Mouse (Mus musculus) bone marrow macrophage, adult 2 months (primary cell): ENCODE data around the gene Mst1. TPM values are rescaled to one million over a fixed set of nuclear protein-coding genes. Genes with fewer than 3 reads are reported as not detected.

Experiments
- H3K27ac ChIP-seq: 2 replicates; pipeline ENCODE4 v1.5.1; 2012; ENCODE audit warnings: low read depth, low read length; ENCODE audit not compliant: insufficient read depth
- H3K4me1 ChIP-seq: 2 replicates; pipeline ENCODE4 v1.6.1; 2012; ENCODE audit warnings: low read length; ENCODE audit not compliant: control insufficient read depth, insufficient read depth
- H3K4me3 ChIP-seq: 2 replicates; pipeline ENCODE4 v1.5.1; 2012; ENCODE audit warnings: mild to moderate bottlenecking, low read length, moderate library complexity; ENCODE audit not compliant: insufficient read depth
- CTCF ChIP-seq: IDR thresholded peaks from 2 replicates; pipeline ENCODE4 v1.5.1; 2012; ENCODE audit warnings: low read depth, mild to moderate bottlenecking, low read length, moderate library complexity
- POLR2A ChIP-seq: IDR thresholded peaks from 2 replicates; pipeline ENCODE4 v1.6.1; 2012; ENCODE audit warnings: mild to moderate bottlenecking, low read depth, low read length, borderline replicate concordance
- polyA plus RNA-seq: library from polyadenylated mRNA; stranded (reverse); fragments of >200 nt; gene quantifications from 2 replicates; pipeline ENCODE4 v1.2.4, GENCODE M21; 2012; ENCODE audit not compliant: missing spikeins, insufficient read depth, insufficient read length

The Mst1 gene
- polyA plus RNA-seq, 1 experiment, result not detected

DNA sequence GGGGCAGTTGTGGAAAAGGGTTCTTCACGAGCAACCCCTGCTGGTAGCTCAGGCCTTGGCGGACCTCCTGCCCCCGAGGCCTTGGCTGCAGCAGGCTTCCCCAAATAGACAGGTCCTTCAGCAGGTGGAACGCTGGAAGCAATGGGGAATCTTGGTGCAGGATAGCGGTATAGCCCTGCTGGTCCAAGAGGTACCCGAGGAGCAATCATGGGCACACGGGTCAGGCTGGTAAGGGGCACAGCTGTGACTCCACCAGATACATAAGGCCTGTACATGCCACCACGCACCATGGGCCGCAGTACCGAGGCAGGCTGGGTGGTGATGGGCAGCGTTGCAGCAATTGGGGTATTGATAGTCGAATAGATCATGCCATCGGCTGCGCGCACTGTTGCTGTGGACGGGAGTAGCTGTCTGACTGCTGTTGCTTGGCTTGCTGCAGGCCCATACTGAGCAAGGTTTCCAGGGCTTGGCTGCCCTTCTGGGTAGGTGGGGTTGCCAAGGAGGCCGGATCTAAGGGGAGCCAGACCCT lies 31.4 kb downstream of the Mst1 start:
- Histone ChIP-seq H3K4me1 (peaks cover 15% of the 10 kb centered on the region), H3K27ac (0 out of 2 replicates have a peak overlapping the region, but pooled peaks have one; percentile 10), H3K4me3 (no peak overlapping the region)
- no peak for TF ChIP-seq POLR2A
- no peak for TF ChIP-seq CTCF

DNA sequence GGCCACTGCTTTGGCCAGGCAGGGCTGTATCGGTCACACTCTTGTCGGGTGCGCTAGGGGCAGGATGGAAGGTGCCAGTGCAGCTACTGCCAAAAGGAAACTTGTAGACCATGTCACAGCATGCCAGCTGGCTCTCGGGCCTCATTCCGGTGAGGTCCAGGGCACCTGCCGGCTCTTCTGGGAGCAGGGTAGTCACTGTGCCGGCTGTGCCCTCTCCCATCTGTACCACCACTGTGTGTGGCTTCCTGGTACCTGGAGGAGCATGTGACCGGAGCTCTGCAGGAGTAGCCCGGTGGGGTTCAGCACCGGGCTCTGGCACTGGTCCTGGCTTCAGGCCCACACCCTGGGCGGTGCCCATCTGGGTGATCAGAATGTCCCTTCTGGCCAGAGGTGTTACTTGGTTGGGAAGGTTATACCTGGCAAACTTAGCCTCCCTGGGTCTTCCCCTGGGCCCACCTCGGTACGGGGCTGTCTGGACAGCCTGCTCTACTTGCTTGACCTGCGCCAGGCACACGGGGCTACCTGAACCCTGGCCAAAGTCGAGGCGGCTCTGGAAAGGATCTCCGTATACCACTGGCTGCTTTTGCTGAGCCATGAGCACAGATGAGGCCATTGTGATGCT lies 32.6 kb downstream of the Mst1 start:
- H3K27ac ChIP-seq, result no peak overlapping the region
- H3K4me3 ChIP-seq, result no peak overlapping the region
- peaks cover 13% of the 10 kb centered on the region for H3K4me1 ChIP-seq
- TF ChIP-seq POLR2A (no peak), CTCF (no peak)

DNA sequence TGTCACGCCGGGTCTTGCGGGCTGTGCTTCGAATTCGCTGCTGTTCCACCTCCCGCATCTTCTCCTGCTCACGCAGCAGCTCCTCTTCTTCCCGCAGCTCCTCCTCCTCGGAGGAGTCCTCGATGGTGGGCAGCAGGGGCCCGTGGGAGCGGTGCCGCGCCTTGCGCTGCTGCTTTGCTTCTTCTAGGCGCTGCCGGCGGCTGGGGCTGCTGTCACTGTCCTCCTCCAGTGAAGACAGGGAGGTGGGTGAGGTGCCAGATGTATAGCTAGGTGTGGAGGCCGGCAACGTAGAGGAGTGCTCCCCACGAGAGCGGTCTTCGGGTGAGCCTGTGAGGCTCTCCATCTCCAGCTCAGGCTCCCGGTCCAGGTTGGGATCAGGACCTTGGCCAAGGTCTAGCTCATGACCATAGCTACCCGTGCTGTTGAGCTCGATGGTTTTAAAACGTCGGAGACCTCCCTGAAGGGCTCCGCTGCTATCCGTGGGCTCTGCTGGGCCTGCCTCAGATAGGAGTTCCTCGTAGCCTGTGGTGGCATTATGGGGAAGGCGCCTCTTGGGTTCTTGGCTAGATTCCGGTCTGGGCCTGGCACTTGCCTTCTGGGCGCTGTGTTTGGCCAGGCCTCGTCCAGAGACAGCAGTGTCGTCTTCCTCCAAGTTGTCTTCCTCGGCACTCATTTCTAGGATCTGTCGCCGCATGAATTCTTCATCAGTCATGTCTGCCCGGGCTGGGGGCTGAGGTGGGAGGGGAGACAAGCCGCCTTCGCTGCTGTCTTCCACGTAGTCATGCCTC lies 35.2 kb downstream of the Mst1 start:
- TF ChIP-seq CTCF (no peak), POLR2A (no peak)
- Histone ChIP-seq H3K4me1 (peaks cover 29% of the 10 kb centered on the region), H3K4me3 (no peak overlapping the region), H3K27ac (no peak overlapping the region)

DNA sequence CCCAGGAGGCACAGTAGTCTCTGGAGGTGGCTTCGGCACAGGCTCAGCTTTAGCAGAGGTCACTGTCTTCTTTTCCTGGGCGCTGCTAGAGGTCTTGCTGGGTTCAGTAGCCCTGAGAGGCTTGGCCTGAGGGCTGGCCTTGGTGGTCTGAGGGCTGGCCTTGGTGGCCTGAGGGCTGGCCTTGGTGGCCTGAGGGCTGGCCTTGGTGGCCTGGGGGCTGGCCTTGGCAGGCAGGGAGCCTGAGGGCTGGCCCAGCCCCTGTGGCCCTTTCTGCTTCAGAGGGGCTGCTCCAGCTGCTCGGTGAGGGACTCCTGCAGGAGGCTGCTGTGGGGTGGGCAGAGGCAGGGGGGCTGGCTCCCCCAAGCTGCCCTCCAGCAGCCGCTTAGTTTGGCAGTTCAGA lies 36.9 kb downstream of the Mst1 start:
- Histone ChIP-seq H3K4me1 (peaks cover 42% of the 10 kb centered on the region), H3K27ac (no peak overlapping the region), H3K4me3 (no peak overlapping the region)
- TF ChIP-seq POLR2A, result no peak

DNA sequence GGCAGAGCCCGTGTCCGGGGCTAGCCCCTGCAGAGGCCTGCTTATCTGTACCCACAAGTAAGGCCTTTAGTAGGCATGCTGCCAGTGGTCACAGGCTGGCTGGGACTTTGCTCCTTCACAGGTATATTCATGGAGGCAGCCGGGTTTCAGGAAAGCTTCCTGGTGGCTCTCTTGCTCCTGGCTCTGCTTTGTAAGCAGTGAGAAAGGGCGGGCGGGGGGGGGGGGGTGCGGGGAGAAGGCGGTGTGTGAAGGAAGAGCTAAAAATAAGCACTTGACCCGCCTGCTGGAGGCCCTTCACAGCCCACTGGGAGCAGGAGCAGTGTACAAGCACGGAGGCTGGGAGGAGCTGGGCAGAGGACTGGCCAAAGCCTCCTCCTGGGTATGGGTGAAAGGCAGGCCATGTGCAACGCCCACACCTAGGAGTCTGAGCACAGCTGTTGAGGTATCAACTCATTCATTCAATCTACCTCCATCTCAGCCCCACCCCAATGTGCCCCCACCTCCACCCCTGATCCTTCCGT lies 39.7 kb downstream of the Mst1 start:
- Histone ChIP-seq H3K4me1 (peaks cover 66% of the 10 kb centered on the region), H3K4me3 (peak overlapping the region; percentile 43), H3K27ac (peak overlapping the region; percentile 94)
- no peak for TF ChIP-seq CTCF
- no peak for TF ChIP-seq POLR2A

DNA sequence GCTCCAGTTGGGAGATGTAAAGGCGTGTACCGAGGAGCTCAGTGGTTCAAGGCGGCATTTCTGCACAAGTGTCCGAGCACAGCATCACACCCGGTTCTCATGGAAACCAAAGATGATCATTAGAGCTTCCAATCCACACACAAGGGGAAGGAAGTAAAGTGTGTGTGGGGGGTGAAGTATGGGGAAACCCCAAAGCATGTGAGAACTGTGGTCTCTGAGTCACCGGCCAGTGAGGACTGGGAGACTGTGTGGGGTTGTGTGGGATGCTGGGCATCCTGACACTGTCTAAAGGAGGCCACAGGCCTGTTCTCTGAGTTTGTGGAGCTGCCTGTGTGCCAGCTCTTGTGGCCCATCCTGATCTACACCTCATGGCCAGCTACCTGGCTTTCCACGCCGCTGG lies 40.4 kb downstream of the Mst1 start:
- H3K4me1 ChIP-seq, result peaks cover 70% of the 10 kb centered on the region
- H3K27ac ChIP-seq, result peak overlapping the region; percentile 98
- TF ChIP-seq CTCF (no peak), POLR2A (no peak)
- peak overlapping the region; percentile 43 for H3K4me3 ChIP-seq

DNA sequence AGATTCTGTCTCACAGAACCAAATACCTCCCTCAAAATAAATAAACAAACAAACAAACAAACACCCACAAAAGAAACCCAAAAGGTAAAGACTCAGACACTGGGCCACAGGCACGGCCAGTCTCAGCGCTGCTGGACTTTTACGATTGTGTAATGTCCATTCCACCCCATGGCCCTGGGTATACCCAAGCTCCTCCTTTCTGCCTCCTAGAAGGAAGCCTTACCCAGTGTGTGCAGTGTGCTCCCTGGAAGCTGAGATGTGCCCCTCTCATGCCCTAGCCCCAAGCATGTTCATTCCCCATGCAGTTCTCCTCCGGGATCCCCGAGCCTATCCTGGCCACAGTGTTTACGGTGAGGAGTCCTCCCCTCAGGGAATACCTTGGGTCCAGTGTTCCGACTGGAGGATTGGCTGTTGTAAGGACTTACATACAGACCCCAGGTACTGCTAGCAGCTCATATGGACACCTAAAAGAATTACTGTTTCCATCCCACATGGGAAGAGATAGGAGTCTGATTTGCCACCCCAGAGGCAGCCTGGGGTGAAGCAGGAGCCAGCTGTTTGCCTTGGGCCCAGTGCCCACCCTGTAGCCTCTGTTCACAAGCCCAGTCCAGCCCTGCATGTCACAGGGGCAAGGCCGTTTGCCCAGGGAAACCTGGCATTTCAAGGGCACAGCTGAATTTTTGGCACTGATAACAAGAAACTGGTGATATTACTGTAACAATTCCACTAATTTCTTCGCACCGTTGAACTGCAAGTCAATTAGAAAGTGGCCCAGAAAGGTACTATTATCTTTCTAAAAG lies 41.1 kb downstream of the Mst1 start:
- H3K27ac ChIP-seq, result peak overlapping the region; percentile 98
- TF ChIP-seq POLR2A (no peak), CTCF (no peak)
- no peak overlapping the region for H3K4me3 ChIP-seq
- H3K4me1 ChIP-seq, result peaks cover 70% of the 10 kb centered on the region

DNA sequence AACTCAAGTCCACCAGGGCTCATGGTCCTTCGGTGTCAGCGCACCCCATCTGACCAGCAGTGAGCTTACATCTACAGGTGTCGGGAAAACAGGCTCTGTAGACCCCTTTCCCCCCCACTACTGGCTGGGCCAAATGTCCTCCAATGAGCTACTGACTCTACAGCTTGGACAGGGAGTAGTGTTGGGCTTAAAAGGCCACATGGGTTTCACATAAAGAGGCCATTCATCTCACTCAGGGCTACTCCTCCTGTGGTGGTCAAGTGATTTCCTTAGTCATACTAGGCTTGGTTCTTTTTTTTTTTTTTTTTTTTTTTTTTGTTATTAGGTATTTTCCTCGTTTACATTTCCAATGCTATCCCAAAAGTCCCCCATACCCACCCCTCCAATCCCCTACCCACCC lies 43.7 kb downstream of the Mst1 start:
- no peak overlapping the region for H3K4me3 ChIP-seq
- H3K4me1 ChIP-seq, result peaks cover 72% of the 10 kb centered on the region
- peak overlapping the region; percentile 61 for H3K27ac ChIP-seq
- TF ChIP-seq CTCF (no peak), POLR2A (no peak)

DNA sequence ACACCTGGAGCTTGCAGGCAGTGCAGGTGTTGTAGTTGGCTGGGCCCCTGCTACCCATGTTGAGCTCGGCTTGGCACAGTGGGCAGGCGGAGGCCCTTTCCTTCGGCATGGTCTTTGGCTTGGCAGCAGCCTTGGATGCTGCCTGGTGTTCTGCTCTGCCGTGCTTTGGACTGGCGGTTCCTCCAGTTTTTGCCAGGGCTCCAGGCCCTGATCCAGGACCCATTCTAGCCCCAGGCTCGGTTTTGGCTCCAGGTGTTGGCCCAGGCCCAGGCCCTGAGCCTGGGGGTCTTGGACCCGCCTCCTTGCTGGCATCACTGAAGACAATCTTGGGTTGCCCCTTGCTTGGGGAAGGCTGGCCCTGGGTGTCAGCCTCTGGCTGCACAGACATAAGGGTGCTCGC lies 45.5 kb downstream of the Mst1 start:
- Histone ChIP-seq H3K27ac (no peak overlapping the region), H3K4me1 (peaks cover 63% of the 10 kb centered on the region), H3K4me3 (no peak overlapping the region)
- TF ChIP-seq POLR2A (no peak), CTCF (no peak)
